Mouse (Mus musculus) liver, embryonic 15.5 days (tissue): ENCODE measurements at regions not wholly inside any gene's neighbourhood (a gene's known extent, or its start where the extent isn't known, plus 50 kb on each side); places are given as distances from the start of the nearest gene placed in this dataset.

Experiments used
- ATAC-seq: fragments of 200-750 bp; cut with Nextera tagmentation; 2 replicates; pipeline ENCODE4 v1.8.0; 2017; ENCODE audit warnings: moderate number of reproducible peaks, mild to moderate bottlenecking, moderate library complexity; ENCODE audit not compliant: insufficient read depth
- H3K27ac ChIP-seq: fragments of 300-500 bp; sonication (generic); replicated peaks from 2 replicates; pipeline ENCODE4 v1.5.1; 2015; ENCODE audit warnings: mild to moderate bottlenecking, inconsistent platforms
- H3K27me3 ChIP-seq: fragments of 300-500 bp; sonication (generic); 2 replicates; pipeline ENCODE4 v1.6.1; 2015; ENCODE audit warnings: mild to moderate bottlenecking, inconsistent platforms
- H3K36me3 ChIP-seq: fragments of 300-500 bp; sonication (generic); replicated peaks from 2 replicates; pipeline ENCODE4 v1.6.1; 2015; ENCODE audit warnings: moderate library complexity, mild to moderate bottlenecking, inconsistent platforms
- H3K4me1 ChIP-seq: fragments of 300-500 bp; sonication (generic); replicated peaks from 2 replicates; pipeline ENCODE4 v1.6.1; 2015; ENCODE audit warnings: inconsistent platforms
- H3K4me2 ChIP-seq: fragments of 300-500 bp; sonication (generic); 2 replicates; pipeline ENCODE4 v1.6.1; 2015; ENCODE audit warnings: moderate library complexity, mild to moderate bottlenecking, inconsistent platforms
- H3K4me3 ChIP-seq: fragments of 300-500 bp; sonication (generic); replicated peaks from 2 replicates; pipeline ENCODE4 v1.5.1; 2015; ENCODE audit warnings: mild to moderate bottlenecking, inconsistent platforms
- H3K9ac ChIP-seq: fragments of 300-500 bp; sonication (generic); 2 replicates; pipeline ENCODE4 v1.6.1; 2015; ENCODE audit warnings: moderate library complexity, mild to moderate bottlenecking, inconsistent platforms
- H3K9me3 ChIP-seq: fragments of 300-500 bp; sonication (generic); replicated peaks from 2 replicates; pipeline ENCODE4 v1.6.1; 2016; ENCODE audit warnings: inconsistent platforms
- WGBS: fragments of 180-500 bp; shearing (Covaris S2); methylation state at CpG from one replicate; pipeline ENCODE4 v1.1.7; 2015; ENCODE audit warnings: mixed read lengths; ENCODE audit not compliant: insufficient replicate concordance; 5-methylcytosine and 5-hydroxymethylcytosine counted together

DNA sequence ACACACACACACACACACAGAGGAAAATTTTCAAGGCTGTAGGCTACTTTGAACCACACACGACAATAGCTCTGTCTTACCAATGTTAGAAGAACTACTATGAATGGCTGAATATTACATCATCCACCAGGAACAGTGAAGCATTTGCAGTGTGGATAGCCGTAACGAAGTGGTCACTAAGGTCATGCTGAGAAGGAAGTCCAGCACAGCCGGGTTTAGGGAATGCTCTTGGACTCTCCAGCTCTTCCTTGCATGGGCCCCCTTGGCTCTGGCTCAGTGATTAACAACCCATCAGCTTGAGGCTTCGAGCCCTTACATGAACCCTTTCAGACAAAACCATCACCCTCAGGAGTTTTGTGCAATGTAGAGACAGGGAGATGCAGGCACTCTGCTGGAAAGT lies 245.3 kb downstream of the Adamts20 start:
- Histone ChIP-seq H3K36me3 (no peaks in the 10 kb centered on the region), H3K4me1 (no peaks in the 10 kb centered on the region), H3K4me2 (no peak overlapping the region), H3K9ac (no peak overlapping the region), H3K9me3 (no peaks in the 10 kb centered on the region), H3K27ac (no peak overlapping the region), H3K27me3 (no peaks in the 10 kb centered on the region), H3K4me3 (no peak overlapping the region)
- 44% methylated on average over 5 of the region's 5 CpGs for WGBS
- no peak for ATAC-seq

DNA sequence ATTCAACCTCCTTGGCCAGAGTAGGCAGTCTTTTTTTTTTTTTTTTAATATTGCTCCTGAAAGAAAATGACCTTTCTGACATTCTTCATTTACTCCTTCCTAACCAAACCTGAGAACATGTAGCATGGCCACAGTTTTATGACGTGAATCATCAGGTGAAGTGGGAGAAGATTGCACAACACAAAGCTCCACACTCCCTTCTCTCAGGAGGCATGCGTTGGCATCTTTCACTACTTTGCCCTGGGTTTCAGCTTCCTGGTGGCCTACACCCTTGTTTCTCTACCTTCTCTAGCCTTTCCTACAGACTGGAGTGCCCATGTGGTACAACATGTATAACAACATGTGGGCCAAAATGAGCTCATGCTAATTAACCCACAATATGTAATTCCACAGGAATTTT lies 248.5 kb downstream of the Adamts20 start:
- Histone ChIP-seq H3K9me3 (no peaks in the 10 kb centered on the region), H3K36me3 (no peaks in the 10 kb centered on the region), H3K27me3 (no peaks in the 10 kb centered on the region), H3K4me1 (no peaks in the 10 kb centered on the region), H3K9ac (no peak overlapping the region), H3K4me3 (no peak overlapping the region), H3K27ac (no peak overlapping the region), H3K4me2 (no peak overlapping the region)
- 69% methylated on average over 2 of the region's 2 CpGs for WGBS
- ATAC-seq = no peak

DNA sequence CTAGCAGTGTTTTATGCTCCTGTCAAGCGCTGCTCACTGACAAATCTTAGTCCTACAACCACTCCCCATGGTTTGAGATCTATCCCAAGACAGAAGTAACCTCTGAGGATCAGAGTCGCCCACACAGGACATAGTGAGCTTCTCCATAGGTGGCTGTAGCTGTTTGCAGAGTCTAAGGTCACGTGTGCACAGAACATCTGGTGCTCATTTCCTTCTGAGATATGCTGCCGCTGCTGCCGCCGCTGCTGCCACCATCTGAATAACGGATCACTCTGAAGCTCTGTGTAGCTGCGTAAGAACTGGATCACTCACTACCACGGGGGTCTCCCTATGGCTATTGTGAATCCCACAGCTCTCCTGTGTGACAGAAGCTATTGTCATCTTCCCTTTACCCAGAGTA lies 250.8 kb downstream of the Adamts20 start:
- no peaks in the 10 kb centered on the region for H3K36me3 ChIP-seq
- WGBS = 15% methylated on average over 9 of the region's 9 CpGs
- H3K4me3 ChIP-seq = no peak overlapping the region
- H3K27ac ChIP-seq = no peak overlapping the region
- no peaks in the 10 kb centered on the region for H3K4me1 ChIP-seq
- no peaks in the 10 kb centered on the region for H3K9me3 ChIP-seq
- no peak overlapping the region for H3K4me2 ChIP-seq
- no peak for ATAC-seq
- H3K9ac ChIP-seq = no peak overlapping the region
- H3K27me3 ChIP-seq = no peaks in the 10 kb centered on the region

DNA sequence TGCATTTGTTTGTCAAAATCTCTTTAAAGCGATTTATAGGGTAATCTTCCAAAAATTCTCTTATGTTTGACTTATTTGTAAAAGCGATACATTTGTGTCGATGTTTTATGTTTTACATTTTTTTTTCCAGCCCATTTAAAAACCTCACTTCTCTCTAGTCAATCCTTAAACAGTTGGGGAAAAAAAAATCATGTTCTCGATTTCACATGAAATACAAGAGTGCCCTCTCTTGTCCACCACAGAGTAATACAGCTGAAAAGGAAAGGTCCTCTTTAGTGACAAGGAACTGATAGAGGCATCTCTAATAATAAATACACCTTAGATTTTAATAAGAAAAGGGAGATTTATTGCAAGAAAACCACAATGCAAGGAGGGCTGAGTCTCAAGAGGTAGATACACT lies 251.8 kb downstream of the Adamts20 start:
- WGBS = 26% methylated on average over 4 of the region's 4 CpGs
- no peak for ATAC-seq
- no peaks in the 10 kb centered on the region for H3K9me3 ChIP-seq
- no peaks in the 10 kb centered on the region for H3K4me1 ChIP-seq
- H3K4me3 ChIP-seq = no peak overlapping the region
- no peaks in the 10 kb centered on the region for H3K27me3 ChIP-seq
- H3K36me3 ChIP-seq = no peaks in the 10 kb centered on the region
- no peak overlapping the region for H3K27ac ChIP-seq
- no peak overlapping the region for H3K9ac ChIP-seq
- no peak overlapping the region for H3K4me2 ChIP-seq

DNA sequence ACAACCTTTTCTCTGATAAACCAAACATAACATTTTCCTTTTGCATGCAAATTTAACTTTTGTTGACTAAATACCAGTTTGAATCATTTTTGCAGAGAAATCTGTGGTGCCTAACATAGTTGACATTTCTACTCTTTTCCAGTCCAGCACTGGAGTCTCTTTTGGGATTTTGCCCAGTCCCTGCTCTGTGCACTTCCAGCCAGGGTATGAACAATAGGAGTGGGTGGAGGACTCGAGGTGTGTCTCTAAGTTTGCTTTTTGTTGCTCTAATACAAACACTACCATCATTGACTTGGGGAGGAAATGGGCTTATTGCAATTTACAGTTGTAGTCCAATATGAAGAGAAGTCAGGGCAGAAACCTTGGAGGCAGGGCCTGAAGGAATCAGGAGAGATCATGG lies 256.7 kb downstream of the Adamts20 start:
- no peak for ATAC-seq
- no peaks in the 10 kb centered on the region for H3K9me3 ChIP-seq
- WGBS = 20% methylated on average over 1 of the region's 1 CpGs
- no peaks in the 10 kb centered on the region for H3K36me3 ChIP-seq
- no peaks in the 10 kb centered on the region for H3K27me3 ChIP-seq
- no peak overlapping the region for H3K4me2 ChIP-seq
- no peaks in the 10 kb centered on the region for H3K4me1 ChIP-seq
- no peak overlapping the region for H3K27ac ChIP-seq
- H3K9ac ChIP-seq = no peak overlapping the region
- H3K4me3 ChIP-seq = no peak overlapping the region

DNA sequence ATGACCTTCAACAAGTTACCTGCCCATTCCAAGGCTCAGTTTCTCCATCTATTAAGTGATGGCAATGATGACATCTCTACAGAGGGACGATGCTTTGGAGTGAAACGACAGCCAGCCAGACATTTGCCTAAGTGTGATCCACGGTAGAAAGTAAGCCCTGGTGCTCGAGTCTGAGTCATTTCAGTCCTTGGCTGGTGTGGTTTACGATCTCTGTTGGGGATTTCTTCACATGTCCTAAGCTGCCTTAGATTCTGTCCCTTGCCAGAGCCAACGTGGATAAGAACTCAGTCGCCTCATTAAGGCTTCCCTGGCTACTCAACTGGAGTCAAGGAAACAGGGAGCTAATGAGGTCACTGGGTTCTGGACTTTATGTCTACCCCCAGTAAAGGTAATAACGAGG lies 258.8 kb downstream of the Adamts20 start:
- no peaks in the 10 kb centered on the region for H3K4me1 ChIP-seq
- WGBS = 66% methylated on average over 8 of the region's 8 CpGs
- no peak overlapping the region for H3K4me2 ChIP-seq
- H3K27ac ChIP-seq = no peak overlapping the region
- no peaks in the 10 kb centered on the region for H3K36me3 ChIP-seq
- H3K9me3 ChIP-seq = no peaks in the 10 kb centered on the region
- H3K9ac ChIP-seq = no peak overlapping the region
- H3K4me3 ChIP-seq = no peak overlapping the region
- ATAC-seq = no peak
- H3K27me3 ChIP-seq = no peaks in the 10 kb centered on the region

DNA sequence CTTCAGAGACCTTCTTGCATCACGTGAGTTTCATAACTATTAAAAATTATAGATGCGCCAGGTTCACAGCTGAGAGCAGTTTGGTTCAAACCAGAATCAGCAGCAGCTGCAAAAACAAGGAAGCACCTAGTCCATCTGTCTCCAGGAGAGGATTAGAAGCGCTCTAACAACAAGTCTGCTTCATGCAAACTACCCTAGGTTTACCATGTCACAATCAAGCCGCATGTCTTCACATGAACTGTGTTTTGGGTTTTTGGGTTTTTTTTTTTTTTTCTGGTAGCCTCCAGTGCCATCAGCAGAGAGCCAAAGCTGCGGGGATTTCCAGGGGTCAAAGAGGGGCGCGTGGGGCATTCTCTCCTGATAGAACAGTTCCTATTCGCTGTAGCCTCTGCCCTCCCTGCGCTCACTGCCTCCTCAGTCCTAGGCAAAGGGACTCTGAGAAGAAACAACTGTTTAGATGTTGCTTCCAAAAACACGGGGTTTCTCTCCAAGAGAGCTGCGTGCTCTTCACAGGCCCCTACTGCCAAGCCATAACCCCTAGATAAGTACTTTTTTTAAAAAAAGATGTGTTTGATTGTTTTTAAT lies 259.8 kb downstream of the Adamts20 start:
- no peak overlapping the region for H3K9ac ChIP-seq
- no peaks in the 10 kb centered on the region for H3K36me3 ChIP-seq
- no peak overlapping the region for H3K4me3 ChIP-seq
- no peaks in the 10 kb centered on the region for H3K27me3 ChIP-seq
- H3K9me3 ChIP-seq = no peaks in the 10 kb centered on the region
- H3K4me2 ChIP-seq = no peak overlapping the region
- H3K4me1 ChIP-seq = no peaks in the 10 kb centered on the region
- no peak overlapping the region for H3K27ac ChIP-seq
- no peak for ATAC-seq
- WGBS = 67% methylated on average over 11 of the region's 11 CpGs

DNA sequence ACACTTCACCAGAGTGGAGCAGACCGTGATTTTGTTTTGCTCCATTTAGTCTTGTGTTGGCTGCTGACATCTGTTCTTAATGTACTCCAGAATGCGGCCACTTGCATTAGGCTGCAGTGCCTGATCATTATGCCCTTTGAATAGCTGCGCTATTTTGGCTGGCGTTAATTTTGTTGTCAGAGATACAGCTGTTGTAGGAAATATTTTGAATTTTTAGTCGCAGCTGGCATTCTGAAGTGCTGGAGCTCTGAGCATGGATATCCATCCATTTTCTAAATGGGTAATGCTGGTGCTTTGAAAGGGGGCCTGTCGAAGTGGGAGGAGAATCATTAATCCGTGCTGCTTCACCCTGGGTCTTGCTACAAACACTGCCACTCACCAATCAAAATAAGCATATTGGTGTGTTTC lies 275.1 kb downstream of the Adamts20 start:
- H3K9me3 ChIP-seq = no peaks in the 10 kb centered on the region
- no peaks in the 10 kb centered on the region for H3K4me1 ChIP-seq
- no peak overlapping the region for H3K27ac ChIP-seq
- no peak overlapping the region for H3K4me3 ChIP-seq
- H3K36me3 ChIP-seq = no peaks in the 10 kb centered on the region
- H3K9ac ChIP-seq = no peak overlapping the region
- no peak overlapping the region for H3K4me2 ChIP-seq
- H3K27me3 ChIP-seq = no peaks in the 10 kb centered on the region
- ATAC-seq = no peak
- WGBS = 67% methylated on average over 7 of the region's 7 CpGs

DNA sequence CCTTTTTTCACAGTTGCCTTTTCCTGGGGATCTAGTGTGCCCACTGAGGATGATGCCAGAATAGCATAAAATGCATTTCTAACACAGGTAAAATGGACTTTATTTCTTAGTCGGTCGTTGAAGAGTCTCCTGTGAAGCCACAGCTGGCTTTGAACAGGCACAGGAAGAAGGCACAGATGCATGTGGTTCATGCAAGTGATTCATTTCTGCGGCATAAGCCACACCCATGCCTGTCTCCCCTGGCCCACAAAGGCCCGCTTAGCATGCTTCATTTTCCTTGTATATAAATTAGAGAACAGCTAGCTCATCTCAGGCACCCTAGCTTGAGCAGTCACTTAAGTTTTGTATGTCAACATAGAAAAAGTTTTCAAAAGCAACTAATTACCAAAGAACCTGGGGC lies 277.6 kb downstream of the Adamts20 start:
- H3K9ac ChIP-seq = no peak overlapping the region
- WGBS = 59% methylated on average over 4 of the region's 4 CpGs

DNA sequence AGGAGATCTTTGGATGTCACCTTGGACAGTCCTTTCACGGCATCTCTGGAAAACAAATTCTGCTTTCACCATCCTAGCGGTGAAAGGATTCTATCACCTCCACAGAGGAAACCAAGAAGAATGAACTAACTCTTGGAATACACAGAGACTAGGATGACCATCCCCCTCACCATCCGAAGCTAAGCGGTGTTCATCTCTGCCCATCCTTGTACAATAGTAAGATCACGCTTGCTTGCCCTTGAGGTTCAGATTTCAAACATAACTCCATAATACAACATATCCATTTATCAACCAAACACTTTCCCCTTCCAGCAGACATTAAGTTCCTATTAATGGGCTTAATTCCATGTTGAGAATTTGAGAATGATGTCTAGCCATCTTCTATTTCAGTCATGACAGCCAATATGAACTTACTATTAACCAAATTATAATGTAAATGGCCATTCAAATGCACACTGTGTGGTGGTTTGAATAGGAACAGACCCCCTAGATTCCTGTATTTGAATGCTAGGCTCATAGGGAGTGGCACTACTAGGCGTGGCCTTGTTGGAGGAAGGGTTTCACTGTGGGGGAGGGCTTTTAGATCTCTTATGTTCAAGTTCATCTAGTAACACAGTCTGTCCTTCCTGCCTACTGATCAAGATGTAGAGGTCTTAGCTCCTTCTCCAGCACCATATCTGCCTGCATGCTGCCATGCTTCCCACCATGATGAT lies 281.4 kb downstream of the Adamts20 start:
- Histone ChIP-seq H3K4me1 (no peaks in the 10 kb centered on the region), H3K9me3 (no peaks in the 10 kb centered on the region), H3K27ac (no peak overlapping the region), H3K27me3 (no peaks in the 10 kb centered on the region), H3K4me2 (no peak overlapping the region), H3K36me3 (no peaks in the 10 kb centered on the region), H3K9ac (no peak overlapping the region), H3K4me3 (no peak overlapping the region)
- WGBS = 77% methylated on average over 6 of the region's 6 CpGs
- ATAC-seq = no peak

More for the DNA sequence above, 277.6 kb downstream of the Adamts20 start:
- Histone ChIP-seq H3K27ac (no peak overlapping the region), H3K4me2 (no peak overlapping the region), H3K9me3 (no peaks in the 10 kb centered on the region), H3K36me3 (no peaks in the 10 kb centered on the region), H3K4me1 (no peaks in the 10 kb centered on the region), H3K27me3 (no peaks in the 10 kb centered on the region), H3K4me3 (no peak overlapping the region)
- no peak for ATAC-seq

DNA sequence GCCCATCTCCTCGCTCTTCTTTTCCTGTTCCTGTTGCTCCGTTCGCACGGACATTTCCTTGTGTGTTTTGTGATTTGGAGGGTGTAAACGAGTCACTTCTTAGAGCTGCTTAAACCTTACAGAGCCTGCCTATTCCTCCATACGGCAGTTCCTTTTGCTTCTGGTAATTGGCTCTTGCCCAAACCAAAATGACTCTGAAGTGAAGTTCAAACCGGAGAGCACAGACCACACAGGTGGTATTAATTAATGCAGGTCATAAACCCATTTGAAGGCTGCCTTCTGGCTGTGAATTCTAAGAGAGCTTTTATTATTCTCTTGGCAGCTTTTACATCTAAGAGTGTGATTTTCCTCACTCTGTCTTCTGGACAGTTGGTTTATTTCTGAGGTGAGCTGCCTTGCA lies 291.1 kb downstream of the Adamts20 start:
- H3K36me3 ChIP-seq = no peaks in the 10 kb centered on the region
- no peaks in the 10 kb centered on the region for H3K9me3 ChIP-seq
- no peaks in the 10 kb centered on the region for H3K27me3 ChIP-seq
- H3K9ac ChIP-seq = no peak overlapping the region
- no peak for ATAC-seq
- H3K4me1 ChIP-seq = no peaks in the 10 kb centered on the region
- WGBS = 59% methylated on average over 7 of the region's 7 CpGs
- no peak overlapping the region for H3K27ac ChIP-seq
- no peak overlapping the region for H3K4me3 ChIP-seq
- no peak overlapping the region for H3K4me2 ChIP-seq

DNA sequence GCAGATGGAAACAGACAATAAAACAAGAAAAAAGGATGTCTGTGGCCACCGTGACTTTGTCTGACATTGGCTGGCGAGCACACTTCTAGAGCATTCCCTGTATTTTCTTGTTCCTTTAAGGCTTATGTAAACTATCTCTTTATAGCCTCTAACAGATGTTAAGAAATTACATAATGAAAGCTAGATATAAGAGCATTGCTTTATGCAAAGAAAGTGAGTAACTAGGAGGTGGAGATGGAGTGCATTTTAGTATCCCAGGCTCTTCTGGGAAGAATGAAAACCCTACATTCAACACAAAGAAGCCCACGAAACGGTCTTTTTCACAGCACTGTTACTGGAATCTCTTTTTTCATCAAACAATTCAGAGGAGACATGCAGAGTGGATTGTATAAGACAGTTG lies 304.4 kb downstream of the Adamts20 start:
- ATAC-seq = no peak
- H3K9me3 ChIP-seq = no peaks in the 10 kb centered on the region

More for the DNA sequence above, 304.4 kb downstream of the Adamts20 start:
- no peak overlapping the region for H3K4me2 ChIP-seq
- WGBS = 70% methylated on average over 4 of the region's 4 CpGs
- H3K4me1 ChIP-seq = no peaks in the 10 kb centered on the region
- no peak overlapping the region for H3K9ac ChIP-seq
- H3K36me3 ChIP-seq = no peaks in the 10 kb centered on the region
- no peaks in the 10 kb centered on the region for H3K27me3 ChIP-seq
- no peak overlapping the region for H3K4me3 ChIP-seq
- H3K27ac ChIP-seq = no peak overlapping the region
